Mouse (Mus musculus) hindbrain, embryonic 13.5 days (tissue): ENCODE measurements at regions not wholly inside any gene's neighbourhood (a gene's known extent, or its start where the extent isn't known, plus 50 kb on each side); places are given as distances from the start of the nearest gene placed in this dataset.

Source experiments
- ATAC-seq: fragments of 200-750 bp; cut with Nextera tagmentation; 2 replicates; pipeline ENCODE4 v1.8.0; 2017; ENCODE audit warnings: moderate TSS enrichment; ENCODE audit not compliant: low FRiP score
- H3K27ac ChIP-seq: fragments of 300-500 bp; sonication (generic); 2 replicates; pipeline ENCODE4 v1.5.1; 2015; ENCODE audit warnings: inconsistent platforms, mild to moderate bottlenecking, moderate library complexity
- H3K27me3 ChIP-seq: fragments of 300-500 bp; sonication (generic); 2 replicates; pipeline ENCODE4 v1.6.1; 2015; ENCODE audit warnings: mild to moderate bottlenecking, inconsistent platforms
- H3K36me3 ChIP-seq: fragments of 300-500 bp; sonication (generic); 2 replicates; pipeline ENCODE4 v1.6.1; 2015; ENCODE audit warnings: mild to moderate bottlenecking, inconsistent platforms
- H3K4me1 ChIP-seq: fragments of 300-500 bp; sonication (generic); replicated peaks from 2 replicates; pipeline ENCODE4 v1.6.1; 2015; ENCODE audit warnings: inconsistent platforms
- H3K4me2 ChIP-seq: fragments of 300-500 bp; sonication (generic); 2 replicates; pipeline ENCODE4 v1.6.1; 2015; ENCODE audit warnings: inconsistent platforms, mild to moderate bottlenecking, moderate library complexity
- H3K4me3 ChIP-seq: fragments of 300-500 bp; sonication (generic); 2 replicates; pipeline ENCODE4 v1.5.1; 2015; ENCODE audit warnings: mild to moderate bottlenecking, inconsistent platforms
- H3K9ac ChIP-seq: fragments of 300-500 bp; sonication (generic); 2 replicates; pipeline ENCODE4 v1.6.1; 2015; ENCODE audit warnings: mild to moderate bottlenecking, inconsistent platforms
- H3K9me3 ChIP-seq: fragments of 300-500 bp; sonication (generic); 2 replicates; pipeline ENCODE4 v1.6.1; 2016; ENCODE audit warnings: inconsistent platforms
- WGBS: fragments of 180-500 bp; shearing (Covaris S2); methylation state at CpG from one replicate; pipeline ENCODE4 v1.1.7; 2015; 5-methylcytosine and 5-hydroxymethylcytosine counted together

DNA sequence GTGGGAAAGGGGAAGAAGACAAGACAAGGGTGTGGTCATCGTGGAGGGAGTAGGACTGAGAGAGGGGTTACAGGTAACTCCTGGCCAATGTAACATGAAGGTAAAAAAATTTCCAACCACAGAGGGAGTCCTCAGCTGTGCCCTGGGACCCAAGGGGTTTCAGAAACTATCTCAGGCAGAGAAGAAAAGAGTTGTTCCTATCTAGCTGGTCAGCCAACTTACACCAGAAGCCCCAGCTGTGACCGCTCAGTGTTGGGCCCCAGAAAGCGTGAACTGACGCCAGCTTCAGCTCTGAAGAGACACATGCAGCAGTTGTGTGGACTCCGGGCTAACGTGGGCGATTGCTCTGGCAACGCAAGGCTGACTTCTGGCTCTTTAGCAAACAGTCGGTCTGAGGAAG, 52.2 kb downstream of the Rhob start:
- H3K4me2 ChIP-seq, result no peak overlapping the region
- H3K4me1 ChIP-seq, result peaks cover 11% of the 10 kb centered on the region; the same call in 1 of the 2 replicates
- H3K36me3 ChIP-seq, result no peaks in the 10 kb centered on the region
- H3K4me3 ChIP-seq, result no peak overlapping the region
- H3K27me3 ChIP-seq, result 0 out of 2 replicates have a peak, but pooled peaks cover 3% of the 10 kb centered on the region
- H3K9me3 ChIP-seq, result no peaks in the 10 kb centered on the region
- WGBS, result 87% methylated on average over 9 of the region's 9 CpGs
- H3K27ac ChIP-seq, result no peak overlapping the region
- H3K9ac ChIP-seq, result no peak overlapping the region
- ATAC-seq, result no peak

DNA sequence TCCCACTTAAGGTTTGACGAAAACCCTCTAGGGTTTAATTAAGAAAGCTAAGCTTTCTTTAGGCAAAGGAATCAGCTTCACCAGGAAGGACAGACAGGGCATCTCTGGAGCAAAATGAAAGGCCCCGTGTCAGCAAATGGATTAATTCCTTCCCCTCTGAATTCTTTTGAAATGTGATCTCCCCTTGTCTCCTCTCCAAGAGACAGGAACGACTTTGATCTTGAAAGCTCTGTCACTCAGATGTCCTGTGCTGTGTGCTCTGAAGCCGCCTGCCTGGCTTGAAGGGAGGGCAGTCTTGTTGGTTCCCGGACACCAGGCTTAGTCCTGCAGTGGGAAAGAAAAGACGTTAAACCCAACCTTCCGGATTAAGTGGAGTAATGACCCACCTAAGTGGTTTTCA, 52.8 kb downstream of the Rhob start:
- ATAC-seq, result no peak
- no peaks in the 10 kb centered on the region for H3K9me3 ChIP-seq
- WGBS, result 14% methylated on average over 7 of the region's 7 CpGs

GRCm38 (mm10) chr12:8444975-8445853, 54.6 kb downstream of the Rhob start:
- Histone ChIP-seq H3K9me3 (no peaks in the 10 kb centered on the region), H3K36me3 (no peaks in the 10 kb centered on the region), H3K4me2 (no peak overlapping the region), H3K4me3 (no peak overlapping the region), H3K4me1 (no peaks in the 10 kb centered on the region), H3K9ac (no peak overlapping the region), H3K27me3 (0 out of 2 replicates have a peak, but pooled peaks cover 3% of the 10 kb centered on the region), H3K27ac (no peak overlapping the region)
- ATAC-seq, result no peak
- WGBS, result 77% methylated on average over 13 of the region's 13 CpGs

More for the DNA sequence above, 52.8 kb downstream of the Rhob start:
- 0 out of 2 replicates have a peak, but pooled peaks cover 3% of the 10 kb centered on the region for H3K27me3 ChIP-seq
- no peak overlapping the region for H3K9ac ChIP-seq
- H3K4me1 ChIP-seq, result peaks cover 8% of the 10 kb centered on the region; the same call in 1 of the 2 replicates
- H3K27ac ChIP-seq, result no peak overlapping the region
- no peaks in the 10 kb centered on the region for H3K36me3 ChIP-seq
- no peak overlapping the region for H3K4me3 ChIP-seq
- no peak overlapping the region for H3K4me2 ChIP-seq

- no peaks in the 10 kb centered on the region for H3K36me3 ChIP-seq
- WGBS, result 71% methylated on average over 4 of the region's 4 CpGs
- H3K27me3 ChIP-seq, result 0 out of 2 replicates have a peak, but pooled peaks cover 3% of the 10 kb centered on the region
- no peaks in the 10 kb centered on the region for H3K4me1 ChIP-seq
- H3K4me3 ChIP-seq, result no peak overlapping the region
- no peaks in the 10 kb centered on the region for H3K9me3 ChIP-seq
- no peak for ATAC-seq
- H3K4me2 ChIP-seq, result no peak overlapping the region
- H3K9ac ChIP-seq, result no peak overlapping the region
- no peak overlapping the region for H3K27ac ChIP-seq
Measured at GRCm38 (mm10) chr12:8443917-8444453, 55.8 kb downstream of the Rhob start.

DNA sequence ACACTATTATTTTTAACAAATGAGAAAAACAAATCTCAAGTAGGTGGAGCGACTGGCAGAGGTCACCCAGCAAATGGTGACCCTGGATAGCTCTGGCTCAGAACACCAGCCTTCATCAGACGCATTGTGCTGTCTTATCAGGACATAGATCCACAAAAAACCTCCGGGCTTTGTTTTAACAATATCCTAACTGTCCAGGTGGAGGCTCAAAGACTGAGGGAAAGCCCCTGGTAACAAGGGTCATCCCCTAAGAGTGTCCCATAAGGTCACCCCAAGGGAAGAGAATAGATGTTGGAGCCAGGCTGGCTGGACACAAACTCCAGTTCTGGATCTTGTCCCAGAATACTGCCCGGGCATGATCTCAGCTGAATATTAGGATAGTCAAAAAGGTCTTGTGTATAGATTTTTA, 56.6 kb downstream of the Rhob start:
- WGBS, result 85% methylated on average over 4 of the region's 4 CpGs
- Histone ChIP-seq H3K4me2 (no peak overlapping the region), H3K4me1 (no peaks in the 10 kb centered on the region), H3K9me3 (no peaks in the 10 kb centered on the region), H3K36me3 (no peaks in the 10 kb centered on the region), H3K9ac (no peak overlapping the region), H3K27ac (no peak overlapping the region), H3K4me3 (no peak overlapping the region), H3K27me3 (no peaks in the 10 kb centered on the region)
- ATAC-seq, result no peak

DNA sequence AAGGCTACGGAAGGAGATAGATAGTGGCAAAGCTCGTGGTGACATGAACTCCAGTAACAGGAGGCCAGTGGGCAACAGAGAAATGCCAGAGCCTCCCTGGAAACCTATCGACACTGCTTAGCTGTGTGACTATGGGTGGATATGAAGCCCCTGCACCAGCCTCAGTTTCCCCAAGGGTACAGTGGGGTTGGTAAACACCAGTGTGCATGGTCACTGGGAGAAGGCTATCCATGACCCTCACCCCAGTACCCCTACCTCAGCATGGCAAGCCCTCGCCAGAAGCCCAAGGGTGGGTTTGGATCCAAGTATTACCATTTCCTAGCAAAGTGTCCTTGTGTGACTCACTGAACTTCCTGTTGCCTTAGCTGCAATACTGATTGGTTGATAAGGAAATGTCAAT, 58.5 kb downstream of the Rhob start:
- Histone ChIP-seq H3K27ac (no peak overlapping the region), H3K4me2 (no peak overlapping the region), H3K9ac (no peak overlapping the region), H3K4me3 (no peak overlapping the region), H3K4me1 (no peaks in the 10 kb centered on the region), H3K9me3 (no peaks in the 10 kb centered on the region), H3K27me3 (no peaks in the 10 kb centered on the region), H3K36me3 (no peaks in the 10 kb centered on the region)
- WGBS, result 89% methylated on average over 4 of the region's 4 CpGs
- no peak for ATAC-seq

DNA sequence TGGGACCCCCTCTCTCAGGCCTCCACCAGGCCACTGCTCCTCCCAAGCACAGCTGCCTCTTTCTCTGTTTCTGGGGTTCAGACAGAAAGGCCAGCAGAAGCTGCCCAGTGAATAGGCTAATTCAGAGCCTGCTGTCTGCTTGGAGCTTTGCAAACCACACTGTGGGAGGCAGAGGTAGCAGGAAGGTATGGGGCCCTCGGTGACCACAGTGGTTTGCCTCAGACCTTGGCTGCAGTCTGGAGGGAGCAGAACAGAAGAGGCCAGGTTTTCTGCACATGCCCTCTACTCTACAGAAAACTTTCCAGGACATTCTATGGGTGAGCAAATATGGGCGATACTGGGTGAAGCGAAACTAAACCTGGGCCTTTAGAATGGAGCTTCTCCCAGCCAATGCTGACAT, 59.4 kb downstream of the Rhob start:
- Histone ChIP-seq H3K9me3 (no peaks in the 10 kb centered on the region), H3K36me3 (no peaks in the 10 kb centered on the region), H3K9ac (no peak overlapping the region), H3K4me3 (no peak overlapping the region), H3K4me1 (no peaks in the 10 kb centered on the region), H3K27ac (no peak overlapping the region), H3K4me2 (no peak overlapping the region), H3K27me3 (no peaks in the 10 kb centered on the region)
- WGBS, result 89% methylated on average over 3 of the region's 3 CpGs
- no peak for ATAC-seq

- Histone ChIP-seq H3K36me3 (no peaks in the 10 kb centered on the region), H3K4me2 (no peak overlapping the region), H3K9ac (no peak overlapping the region), H3K4me3 (no peak overlapping the region), H3K27me3 (no peaks in the 10 kb centered on the region), H3K27ac (no peak overlapping the region), H3K4me1 (no peaks in the 10 kb centered on the region), H3K9me3 (no peaks in the 10 kb centered on the region)
- 79% methylated on average over 3 of the region's 3 CpGs for WGBS
- no peak for ATAC-seq
Measured at GRCm38 (mm10) chr12:8439957-8440356, 59.9 kb downstream of the Rhob start.

DNA sequence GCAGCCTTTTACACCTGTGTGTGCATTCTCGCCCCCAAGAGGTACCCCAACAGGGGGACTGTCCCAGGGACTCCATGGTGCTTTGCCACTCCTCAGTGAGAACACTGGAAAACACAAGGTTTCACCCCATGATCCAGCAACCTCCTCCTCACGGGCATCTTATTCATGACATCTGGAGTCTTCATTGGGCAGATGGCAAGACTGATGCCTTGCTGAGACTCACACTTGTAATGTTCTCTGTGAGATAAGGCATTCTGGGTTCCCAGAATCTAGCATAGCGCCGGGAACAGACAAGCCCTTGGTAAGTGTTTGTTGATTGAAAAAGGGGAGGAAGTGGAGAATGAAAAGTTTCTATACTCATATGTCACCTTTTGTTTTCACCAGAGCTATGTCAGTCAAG, 60.3 kb downstream of the Rhob start:
- Histone ChIP-seq H3K4me2 (no peak overlapping the region), H3K27ac (no peak overlapping the region), H3K9ac (no peak overlapping the region), H3K4me1 (no peaks in the 10 kb centered on the region), H3K4me3 (no peak overlapping the region), H3K27me3 (no peaks in the 10 kb centered on the region), H3K9me3 (no peaks in the 10 kb centered on the region), H3K36me3 (no peaks in the 10 kb centered on the region)
- 71% methylated on average over 4 of the region's 4 CpGs for WGBS
- ATAC-seq, result no peak

- no peak overlapping the region for H3K27ac ChIP-seq
- 89% methylated on average over 4 of the region's 4 CpGs for WGBS
- no peak for ATAC-seq
- H3K9ac ChIP-seq, result no peak overlapping the region
- no peaks in the 10 kb centered on the region for H3K27me3 ChIP-seq
- no peaks in the 10 kb centered on the region for H3K9me3 ChIP-seq
- H3K4me3 ChIP-seq, result no peak overlapping the region
- no peak overlapping the region for H3K4me2 ChIP-seq
- no peaks in the 10 kb centered on the region for H3K36me3 ChIP-seq
- no peaks in the 10 kb centered on the region; the same call in 1 of the 2 replicates for H3K4me1 ChIP-seq
Measured at GRCm38 (mm10) chr12:8438638-8439037, 61.2 kb downstream of the Rhob start.

- peaks cover 8% of the 10 kb centered on the region for H3K4me1 ChIP-seq
- H3K4me3 ChIP-seq, result no peak overlapping the region
- no peak for ATAC-seq
- WGBS, result 58% methylated on average over 6 of the region's 6 CpGs
- no peak overlapping the region for H3K4me2 ChIP-seq
- no peak overlapping the region for H3K27ac ChIP-seq
- no peak overlapping the region for H3K9ac ChIP-seq
- H3K27me3 ChIP-seq, result no peaks in the 10 kb centered on the region
- H3K9me3 ChIP-seq, result no peaks in the 10 kb centered on the region
- no peaks in the 10 kb centered on the region for H3K36me3 ChIP-seq
Measured at GRCm38 (mm10) chr12:8436976-8437580, 62.7 kb downstream of the Rhob start.

DNA sequence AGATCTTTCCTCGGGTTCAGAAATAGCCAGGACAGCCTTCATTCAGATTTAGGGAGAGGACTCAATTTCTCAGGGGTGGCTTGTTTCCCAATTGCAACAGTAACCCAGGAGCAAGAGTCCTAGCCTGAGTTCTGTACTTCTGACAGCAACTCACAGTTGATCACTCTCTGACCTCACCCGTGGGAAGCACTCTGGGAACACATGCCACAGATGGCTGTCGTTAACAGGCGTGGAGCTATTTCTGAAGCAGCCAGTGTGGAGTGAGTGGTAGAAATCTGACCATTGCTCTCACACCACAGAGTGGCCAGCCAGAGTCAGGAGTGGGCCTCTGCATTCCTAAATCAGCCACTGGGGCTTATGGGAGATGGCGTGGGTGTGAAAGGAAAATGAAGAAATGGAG, 63.3 kb downstream of the Rhob start:
- Histone ChIP-seq H3K4me1 (peaks cover 10% of the 10 kb centered on the region), H3K27ac (no peak overlapping the region), H3K4me2 (no peak overlapping the region), H3K9me3 (no peaks in the 10 kb centered on the region), H3K27me3 (no peaks in the 10 kb centered on the region), H3K9ac (no peak overlapping the region), H3K36me3 (no peaks in the 10 kb centered on the region), H3K4me3 (no peak overlapping the region)
- ATAC-seq, result no peak
- 64% methylated on average over 5 of the region's 5 CpGs for WGBS
